Mouse (Mus musculus): ENCODE measurements at regions not wholly inside any gene's neighbourhood (a gene's known extent, or its start where the extent isn't known, plus 50 kb on each side); places are given as distances from the start of the nearest gene placed in this dataset.
A peak's percentile ranks its signal among the peaks of the same experiment; 100 is the strongest.

DNA sequence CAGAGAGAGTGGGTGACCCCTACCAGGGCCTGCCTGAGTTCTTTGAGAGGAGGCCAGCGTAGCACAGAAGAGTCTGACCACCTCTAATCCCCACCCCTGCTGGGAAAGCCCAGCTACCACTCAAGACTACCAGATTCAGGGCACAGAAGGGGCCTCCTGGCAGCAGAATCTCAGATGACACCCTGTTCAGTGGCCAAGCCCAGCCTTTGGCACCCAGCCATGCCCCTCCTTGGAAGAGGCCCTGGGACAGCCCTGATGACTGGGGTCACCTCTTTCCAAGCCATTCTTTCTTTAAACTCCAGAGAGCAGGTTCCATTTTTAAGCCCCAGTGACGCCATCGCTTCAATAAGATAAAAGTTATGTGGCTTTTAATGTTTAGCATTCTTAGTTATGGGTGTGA, 359.8 kb downstream of the Matn1 start:
- DNase-seq, result peak; percentile 89 to 93

DNA sequence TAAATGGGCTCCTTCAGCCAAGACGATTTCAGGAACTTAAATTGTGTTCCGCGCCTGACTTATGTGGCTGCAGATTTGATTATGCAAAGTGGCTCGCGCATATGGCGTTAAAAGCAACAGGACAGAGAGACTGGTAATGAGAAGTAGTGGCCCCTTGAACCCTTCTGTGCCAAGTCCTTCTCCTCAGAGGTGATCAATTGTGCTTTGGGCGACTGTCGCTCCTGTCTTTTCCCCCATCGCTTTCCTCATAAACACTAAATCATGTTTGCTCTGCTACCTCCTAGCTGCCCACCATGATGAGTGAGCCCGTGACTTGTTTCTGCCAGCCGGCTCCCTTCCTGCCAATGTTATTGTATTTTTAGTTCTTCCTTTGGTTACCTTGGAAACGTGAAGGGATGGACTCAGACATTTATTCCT, 360.2 kb downstream of the Matn1 start:
- peak; percentile 26 to 34 for DNase-seq

- DNase-seq, result peak; percentile 55 to 58
These were observed 370.0 kb downstream of the Matn1 start for GRCm38 (mm10) chr4:131314231-131314630.

GRCm38 (mm10) chr4:131316041-131316440, 371.9 kb downstream of the Matn1 start:
- peak; percentile 69 to 72 for DNase-seq

DNA sequence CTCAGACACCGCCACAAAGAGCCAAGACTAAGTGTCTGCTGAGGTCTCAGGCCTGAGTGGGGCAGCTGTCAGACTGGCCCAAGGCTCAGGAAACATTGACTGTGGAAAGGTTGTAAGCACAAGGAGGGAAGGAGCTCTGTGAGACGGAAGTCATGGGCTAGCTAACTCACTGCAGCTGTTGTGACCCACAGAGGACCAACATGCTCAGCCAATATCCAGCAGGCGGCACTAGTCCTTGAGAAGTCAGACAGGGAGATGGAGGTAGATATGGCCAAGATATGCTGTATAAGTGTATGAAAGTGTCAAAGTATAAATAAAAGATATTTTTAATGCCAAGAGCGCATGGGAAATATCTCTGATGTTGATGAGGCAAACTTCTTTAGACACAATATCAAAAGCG, 378.1 kb downstream of the Matn1 start:
- DNase-seq, result no peak

DNA sequence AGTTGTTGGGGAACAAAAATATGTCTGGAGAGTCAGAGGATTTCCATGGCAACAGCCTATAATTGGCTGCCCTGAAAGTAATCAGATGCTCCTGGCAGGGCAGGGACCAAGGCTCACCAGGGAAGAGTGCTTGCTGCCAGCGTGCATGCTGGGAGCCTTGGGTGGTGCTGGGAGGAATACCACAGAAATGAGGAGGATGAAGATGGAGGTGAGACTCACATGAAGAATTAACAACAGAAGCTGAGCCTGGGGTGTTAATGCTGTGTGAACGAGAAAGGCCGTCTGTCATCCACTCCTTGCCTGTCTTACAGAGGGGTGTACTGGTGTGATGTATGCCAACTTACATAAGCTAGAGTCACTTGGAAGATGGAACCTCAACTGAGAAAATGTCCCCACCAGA, 380.3 kb downstream of the Matn1 start:
- DNase-seq, result peak; percentile 21 to 34

- DNase-seq, result no peak
These were observed 381.0 kb downstream of the Matn1 start for GRCm38 (mm10) chr4:131325200-131325599.

DNA sequence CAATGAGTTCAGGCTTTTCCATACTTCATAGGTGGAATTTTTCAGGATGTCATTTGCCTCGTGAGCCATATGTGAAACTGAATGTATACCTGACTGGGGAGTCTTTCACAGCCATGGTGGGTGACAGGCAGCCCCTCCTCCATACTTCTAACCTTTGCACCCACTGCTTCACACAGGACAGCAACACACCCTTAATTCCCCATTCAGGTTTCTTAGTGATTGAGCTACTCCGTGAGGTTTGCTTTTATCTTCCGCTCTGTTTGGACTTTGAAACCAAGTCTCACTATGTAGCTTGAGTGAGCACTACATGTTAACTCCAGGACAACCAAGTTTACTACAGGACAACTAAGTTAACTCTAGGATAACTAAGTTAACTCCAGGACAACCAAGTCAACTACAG, 381.4 kb downstream of the Matn1 start:
- no peak for DNase-seq

DNA sequence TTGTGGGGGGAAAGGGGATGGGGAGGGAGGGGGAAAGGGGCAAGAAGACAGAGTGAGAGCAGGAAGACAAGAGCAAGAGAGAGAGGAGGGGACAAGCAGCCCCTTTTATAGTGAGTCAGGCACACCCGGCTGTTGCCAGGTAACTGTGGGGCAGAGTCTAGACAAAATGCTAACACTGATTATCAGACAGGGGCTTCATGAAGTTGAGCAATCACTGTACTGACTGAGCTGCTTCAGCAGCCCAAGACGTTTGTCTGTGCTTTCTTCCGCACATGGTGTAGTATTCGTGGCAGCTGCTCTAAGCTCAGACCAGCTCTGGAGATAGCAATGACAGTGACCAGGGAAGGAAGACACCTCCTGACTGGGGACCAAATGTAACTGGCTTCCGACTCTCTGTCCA, 385.2 kb downstream of the Matn1 start:
- DNase-seq, result no peak

DNA sequence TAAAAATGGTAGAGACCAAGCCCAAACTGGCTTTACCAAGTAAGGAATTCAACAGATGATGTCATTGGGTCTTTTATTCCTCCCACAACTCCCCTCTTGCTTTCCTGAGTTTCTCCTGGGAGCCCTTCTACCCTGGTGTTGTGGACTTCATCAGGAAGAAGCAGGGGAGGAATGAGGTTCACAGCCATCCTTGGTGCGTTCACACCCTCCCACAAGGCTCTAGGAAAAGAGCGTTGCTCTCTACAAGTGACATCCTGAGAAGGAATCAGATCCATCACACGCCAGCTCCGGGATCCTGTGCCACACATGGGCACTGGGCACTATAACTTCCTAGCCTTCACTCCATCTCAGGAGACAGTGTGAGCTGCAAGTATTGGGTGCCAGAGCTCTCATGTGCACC, 387.5 kb downstream of the Matn1 start:
- no peak for DNase-seq

- DNase-seq, result peak in 1 of 2 experiments; percentile 38
These were observed 392.6 kb downstream of the Matn1 start for GRCm38 (mm10) chr4:131336801-131337200.

GRCm38 (mm10) chr4:131340993-131341695, 397.0 kb downstream of the Matn1 start:
- DNase-seq, result no peak

DNA sequence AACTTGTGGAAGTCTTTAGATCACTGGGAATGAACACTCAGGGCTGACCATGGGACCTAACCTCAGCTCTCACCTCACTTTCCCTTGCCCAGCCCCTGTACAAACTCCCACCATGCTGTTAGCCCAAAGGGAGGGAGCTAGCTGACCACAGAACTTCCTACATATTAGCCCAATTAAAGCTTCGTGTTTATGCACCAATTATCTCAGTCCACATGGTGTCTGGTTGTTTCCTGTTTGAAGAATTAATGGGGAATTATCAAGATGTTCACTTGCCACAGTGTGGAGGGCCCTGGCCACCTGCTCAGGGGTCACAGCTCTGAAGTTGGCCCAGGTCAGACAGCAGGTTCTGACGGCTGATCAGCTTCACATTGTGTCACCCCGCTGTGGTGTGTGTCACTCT, 402.5 kb downstream of the Matn1 start:
- DNase-seq, result peak in 1 of 2 experiments; percentile 12

GRCm38 (mm10) chr4:131350268-131350667, 406.1 kb downstream of the Matn1 start:
- no peak for DNase-seq

DNA sequence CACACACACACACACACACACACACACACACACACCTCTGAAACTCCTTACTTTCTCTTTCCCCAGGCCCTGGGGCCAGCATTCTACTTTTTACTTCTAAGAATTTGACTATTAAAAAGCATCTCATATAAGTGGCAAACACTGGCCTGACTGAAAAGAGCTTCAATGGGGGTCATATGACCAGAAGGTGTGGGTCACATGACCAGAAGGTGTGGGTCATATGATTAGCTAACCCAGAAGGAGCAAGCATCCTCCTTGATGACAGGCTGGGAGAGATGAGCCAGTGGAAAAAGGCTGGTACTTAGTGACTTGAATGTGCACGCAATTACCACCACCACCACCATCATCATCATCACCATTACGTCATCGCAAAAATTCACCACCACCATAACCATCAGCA, 410.7 kb downstream of the Matn1 start:
- no peak for DNase-seq

DNA sequence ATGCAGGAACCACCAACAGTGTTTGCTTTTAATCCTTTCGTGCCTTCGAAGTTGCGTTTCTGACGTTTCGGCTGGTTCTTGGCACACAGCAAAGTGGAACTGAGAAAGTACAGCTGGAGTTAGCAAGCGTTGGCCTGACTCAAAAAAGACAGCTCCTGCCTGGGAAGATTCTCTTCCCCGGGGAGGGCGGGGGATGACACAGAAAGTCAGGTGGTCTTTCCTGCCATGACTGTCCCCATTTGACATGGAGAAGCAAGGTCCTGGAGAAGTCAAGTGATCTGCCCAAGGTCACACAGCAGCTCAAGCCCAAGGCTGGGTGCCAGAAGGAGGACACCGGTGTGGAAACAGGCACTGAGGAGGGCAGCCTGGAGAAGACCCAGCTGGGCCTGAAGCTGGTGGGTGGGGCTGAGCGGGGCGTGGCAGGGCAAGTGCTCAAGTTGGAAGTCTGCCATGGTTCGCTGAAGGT, 411.4 kb downstream of the Matn1 start:
- DNase-seq, result peak in 1 of 2 experiments; percentile 18

GRCm38 (mm10) chr4:131356316-131356715, 412.1 kb downstream of the Matn1 start:
- DNase-seq, result no peak

DNA sequence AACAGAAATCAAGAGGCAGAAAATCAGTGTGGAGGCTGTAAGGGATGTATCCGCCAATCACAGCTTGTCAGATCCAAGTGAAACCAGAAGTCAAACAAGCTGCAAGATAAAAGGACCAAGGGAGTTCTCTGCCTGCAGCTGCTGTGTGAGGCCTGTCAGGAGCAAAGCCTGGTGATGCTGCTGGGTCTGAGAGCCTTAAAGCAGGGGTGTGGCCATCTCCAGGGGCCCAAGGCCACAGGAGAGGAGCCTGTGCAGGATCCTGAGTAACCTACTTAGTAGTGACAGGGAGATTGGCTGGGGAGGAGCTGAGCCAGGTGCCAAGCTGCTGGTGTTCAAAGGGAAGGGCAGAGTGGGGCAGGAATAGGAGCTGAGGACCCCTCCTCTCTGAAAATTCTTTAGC, 418.8 kb downstream of the Matn1 start:
- no peak for DNase-seq

- peak; percentile 73 to 76 for DNase-seq
These were observed 420.6 kb downstream of the Matn1 start for GRCm38 (mm10) chr4:131364671-131365252.

DNA sequence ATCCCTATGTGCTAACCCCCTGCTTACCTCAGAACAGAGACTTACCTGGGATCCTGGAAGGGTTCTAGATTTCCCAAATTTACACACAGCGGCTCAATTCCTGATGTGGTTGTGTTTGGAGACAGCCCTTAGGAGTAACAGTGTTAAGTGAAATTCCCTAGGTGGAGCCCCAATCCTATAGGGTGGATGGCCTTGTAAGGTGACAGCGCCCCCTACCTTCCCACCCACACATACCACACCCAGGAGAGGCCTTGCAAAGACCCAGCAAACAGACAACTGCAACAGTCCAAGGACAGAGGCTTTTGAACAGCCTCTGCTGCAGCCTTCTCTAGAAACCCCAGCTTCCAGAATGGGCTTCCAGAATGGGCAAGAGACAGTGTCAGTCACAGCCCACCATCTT, 421.8 kb downstream of the Matn1 start:
- no peak for DNase-seq

DNA sequence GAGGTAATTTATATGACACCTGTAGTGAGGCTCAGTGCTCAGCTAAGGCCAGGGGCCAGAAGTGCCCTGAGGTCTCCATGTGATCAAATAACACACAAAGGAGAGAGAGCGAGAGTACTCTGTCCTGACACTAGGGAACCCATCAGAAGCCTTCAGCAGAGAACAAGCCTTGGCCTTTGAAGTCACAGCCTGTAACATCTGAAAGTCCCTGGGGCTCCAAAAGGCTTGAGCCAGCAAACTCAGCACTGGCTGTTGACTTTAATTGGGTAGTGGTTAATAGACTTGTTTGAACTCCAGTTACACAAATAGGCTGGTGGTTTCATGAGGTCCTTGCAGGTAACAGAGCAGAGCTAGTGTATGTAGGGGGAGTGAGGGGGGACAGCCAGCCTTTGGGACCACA, 422.5 kb downstream of the Matn1 start:
- DNase-seq, result no peak

GRCm38 (mm10) chr4:131372517-131372916, 428.3 kb downstream of the Matn1 start:
- no peak for DNase-seq

DNA sequence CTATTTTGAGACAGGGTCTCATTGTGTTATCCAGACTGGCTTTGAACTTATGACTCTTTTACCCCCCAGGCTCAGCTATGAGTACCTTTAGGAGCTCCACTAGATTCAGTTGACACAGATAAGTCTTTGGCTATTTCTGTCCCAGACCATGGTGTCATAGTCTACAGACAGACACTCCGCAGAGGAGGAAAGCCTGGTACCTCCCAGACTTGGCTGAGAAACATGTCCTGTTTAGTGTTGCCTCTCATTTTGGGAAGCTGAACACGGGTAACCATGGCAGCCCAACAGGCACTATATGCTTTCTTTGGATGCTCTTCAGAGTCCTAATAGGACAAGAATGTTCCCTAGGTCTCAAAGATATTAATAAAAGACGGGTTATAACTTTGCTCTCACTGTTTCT, 429.0 kb downstream of the Matn1 start:
- DNase-seq, result no peak

DNA sequence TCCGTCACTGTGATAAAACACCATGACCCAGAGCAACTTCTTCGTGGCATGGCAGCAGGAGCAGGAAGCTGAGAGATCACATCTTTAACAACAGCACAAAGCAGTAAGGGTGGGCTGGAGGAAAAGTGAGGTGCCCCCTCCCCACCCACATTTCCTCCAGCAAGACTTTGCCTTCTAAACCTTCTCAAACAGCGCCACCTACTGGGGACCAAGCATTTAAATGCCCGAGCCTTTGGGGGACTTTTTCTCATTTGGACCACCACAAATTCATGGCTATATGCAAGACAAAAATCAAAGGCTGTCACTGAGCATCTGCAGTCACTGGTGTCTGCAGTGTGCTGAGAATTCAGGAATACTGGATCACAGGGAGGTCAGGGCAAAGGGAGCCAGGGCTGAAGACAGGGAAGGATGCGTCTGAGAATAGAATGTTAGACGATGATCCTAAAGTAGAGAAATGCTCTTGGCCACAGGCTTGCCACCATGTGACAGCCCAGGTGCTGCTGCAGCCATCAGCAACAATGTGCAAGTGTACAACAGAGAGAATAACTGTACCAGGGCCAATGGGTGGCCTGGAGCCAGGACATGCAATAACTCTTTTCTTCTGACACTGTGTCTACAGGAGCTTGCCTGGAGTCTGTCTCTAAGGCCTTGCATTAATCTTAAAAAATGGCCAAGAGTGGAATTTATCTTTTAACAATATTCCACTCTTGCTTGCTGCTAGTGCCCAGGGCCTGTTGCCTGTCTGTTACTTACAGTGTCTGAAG, 430.5 kb downstream of the Matn1 start:
- peak; percentile 43 to 57 for DNase-seq
